Mouse (Mus musculus) yolk sac, embryonic 10.5 days (tissue): ENCODE measurements around the gene Mfsd6.
A peak's percentile ranks its signal among the peaks of the same experiment; 100 is the strongest.
"Not testable (repeated sequence)": the region's sequence is repeated elsewhere in the genome, so short reads cannot be mapped to it uniquely, and the experiment has no call there.

Experiments used
- DNase-seq: peaks from one replicate; pipeline ENCODE4 v3.0.0-alpha.2; 2017; ENCODE audit warnings: low spot score

Mfsd6 gene

GRCm38 (mm10) chr1:52708745-52709144 lies 18.5 kb downstream of the Mfsd6 start:
- no peak for DNase-seq

- no peak for DNase-seq
Measured at GRCm38 (mm10) chr1:52707030-52707429, 20.2 kb downstream of the Mfsd6 start.

- DNase-seq, result no peak
Measured at GRCm38 (mm10) chr1:52702738-52703491, 24.3 kb downstream of the Mfsd6 start.

DNA sequence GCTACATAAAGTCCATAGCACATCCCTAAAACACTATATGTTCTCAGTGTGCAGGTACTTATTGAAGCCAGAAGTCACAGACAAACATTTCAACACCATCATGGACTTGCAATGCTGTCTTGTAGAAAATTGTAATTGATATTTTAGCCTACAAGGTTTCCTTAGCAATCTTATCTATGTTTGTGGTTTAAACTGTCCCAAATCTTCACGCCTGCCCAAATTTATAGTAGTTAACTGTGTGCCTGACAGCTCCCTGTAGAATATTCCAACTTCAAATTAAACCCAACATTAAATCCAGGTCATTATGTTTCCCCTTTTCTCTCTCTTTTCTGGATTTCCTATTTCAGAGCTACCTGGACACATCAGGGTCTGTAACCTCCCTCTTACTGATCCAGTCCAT lies 25.3 kb downstream of the Mfsd6 start:
- DNase-seq, result no peak

DNA sequence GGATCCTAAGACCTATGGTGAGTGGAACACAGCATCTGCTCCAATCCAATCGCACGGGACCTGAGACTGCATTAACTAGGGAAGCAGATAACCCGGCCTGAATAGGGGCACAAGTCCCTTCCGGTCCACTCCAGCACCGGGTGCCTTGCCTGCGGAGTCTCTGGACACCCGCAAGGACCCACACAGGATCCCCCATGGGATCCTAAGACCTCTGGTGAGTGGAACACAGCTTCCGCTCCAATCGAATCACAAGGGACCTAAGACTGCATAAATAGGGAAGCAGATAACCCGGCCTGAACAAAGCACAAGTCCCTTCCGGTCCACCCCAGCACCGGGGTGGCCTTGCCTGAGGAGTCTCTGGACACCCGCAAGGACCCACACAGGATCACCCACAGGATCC lies 32.8 kb downstream of the Mfsd6 start:
- not testable (repeated sequence) for DNase-seq

DNA sequence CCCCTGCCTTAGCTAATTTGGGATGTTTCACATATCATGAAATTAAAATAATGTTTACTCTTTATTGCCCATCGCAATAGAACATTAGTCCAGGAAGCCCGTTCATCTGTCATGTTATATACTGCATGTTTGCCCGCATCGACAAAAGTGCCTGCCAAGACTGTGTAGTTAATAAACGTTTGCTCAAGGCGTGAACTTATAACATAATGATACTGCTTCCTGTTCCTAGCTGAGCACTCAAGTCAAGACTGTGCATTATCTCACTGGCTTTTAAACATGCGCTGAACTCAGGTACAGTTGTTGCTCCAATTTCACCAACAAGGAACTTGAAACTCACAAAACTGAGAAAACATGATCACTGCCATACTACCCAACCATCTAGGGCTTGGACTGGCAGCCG lies 39.6 kb downstream of the Mfsd6 start:
- no peak for DNase-seq

- DNase-seq, result no peak
Measured at GRCm38 (mm10) chr1:52683550-52683949, 43.7 kb downstream of the Mfsd6 start.

- no peak for DNase-seq
Measured at GRCm38 (mm10) chr1:52676621-52677020, 50.6 kb downstream of the Mfsd6 start.

GRCm38 (mm10) chr1:52675561-52676551 lies 51.4 kb downstream of the Mfsd6 start:
- DNase-seq, result no peak

- no peak for DNase-seq
Measured at GRCm38 (mm10) chr1:52669931-52670330, 57.3 kb downstream of the Mfsd6 start.

DNA sequence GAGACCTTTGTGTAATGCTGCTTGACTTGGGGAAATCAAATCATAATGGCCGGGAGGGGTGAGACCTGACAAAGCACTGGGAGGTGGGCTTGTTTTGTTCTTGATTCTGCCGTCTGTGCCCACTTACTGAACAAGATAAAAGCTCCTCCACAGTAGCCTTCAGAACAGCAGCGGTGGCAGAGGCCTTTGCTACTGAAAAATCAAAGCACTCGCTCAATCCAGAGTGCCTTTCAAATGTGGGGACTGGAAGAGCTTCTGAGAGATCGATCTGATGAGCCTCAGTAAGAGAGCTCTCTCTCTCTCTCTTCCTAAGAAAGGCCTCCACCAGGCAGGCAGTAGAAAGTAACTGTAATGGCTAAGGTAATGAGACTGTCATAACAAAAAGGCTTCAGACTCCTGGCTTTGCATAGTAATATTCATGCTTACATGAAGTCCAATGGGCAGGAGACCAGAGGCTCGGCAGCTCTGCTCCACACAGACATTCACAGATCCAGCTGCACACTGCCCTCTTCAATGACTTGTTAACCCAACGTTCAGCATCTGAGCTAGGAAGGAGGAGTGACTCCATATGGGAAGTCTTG lies 58.4 kb downstream of the Mfsd6 start:
- DNase-seq, result no peak

DNA sequence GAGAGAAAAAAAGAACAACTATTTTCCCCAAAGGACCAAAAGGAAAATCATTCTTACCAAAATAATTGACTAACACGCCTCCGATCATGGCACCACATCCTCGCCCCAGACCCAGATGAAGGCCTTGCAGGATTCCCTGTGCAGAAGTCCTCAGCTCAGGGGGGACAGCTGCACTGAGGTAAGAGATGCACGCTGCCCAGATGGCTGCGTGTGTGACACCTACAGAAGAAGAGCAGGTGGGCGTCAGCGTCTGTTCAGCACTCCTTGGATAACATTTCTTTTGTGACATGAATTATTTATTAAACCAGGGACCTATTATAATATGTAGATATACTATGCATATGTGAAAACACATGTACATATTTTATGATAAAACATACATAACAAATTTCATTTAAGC lies 64.0 kb downstream of the Mfsd6 start:
- DNase-seq, result no peak

DNA sequence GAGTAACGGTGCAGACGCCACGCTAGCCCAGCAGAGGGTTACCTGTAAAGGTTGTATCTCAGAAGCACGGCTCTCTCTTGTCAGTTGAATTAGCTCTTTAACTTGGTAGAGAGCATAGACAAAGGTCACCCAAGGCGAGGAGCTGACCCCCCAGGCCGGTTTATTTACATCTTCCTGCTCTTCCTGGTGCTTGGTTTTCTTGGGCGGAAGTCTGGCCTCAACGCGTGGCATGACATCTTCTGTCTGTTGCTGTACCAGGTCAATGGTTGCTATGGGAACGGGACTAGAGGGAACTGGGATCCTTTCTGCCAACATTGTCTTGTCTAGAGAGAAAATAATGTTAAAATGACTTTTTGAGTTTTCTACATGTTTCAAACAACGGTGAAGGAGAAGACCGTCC lies 66.5 kb downstream of the Mfsd6 start:
- DNase-seq, result no peak

GRCm38 (mm10) chr1:52660278-52660677 lies 67.0 kb downstream of the Mfsd6 start:
- no peak for DNase-seq

DNA sequence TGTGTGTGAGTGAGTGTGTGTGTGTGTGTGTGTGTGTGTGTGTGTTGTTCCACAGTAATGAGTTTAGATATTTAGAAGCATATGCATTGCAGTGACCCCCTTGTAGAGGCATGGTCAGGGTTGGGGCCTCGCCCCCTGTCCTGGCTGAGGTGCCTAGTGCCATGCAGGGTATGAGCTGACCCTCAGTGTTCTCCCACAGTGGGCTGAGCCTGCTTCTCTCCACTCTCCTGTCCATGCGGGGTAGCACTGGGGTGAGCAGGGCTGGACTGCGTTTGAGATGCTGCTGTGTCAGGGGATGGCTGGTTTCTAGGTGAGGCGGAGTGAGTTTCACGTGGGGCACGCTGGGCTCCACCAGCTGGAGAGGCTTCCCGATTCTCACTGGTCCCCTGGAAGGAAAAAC lies 69.1 kb downstream of the Mfsd6 start:
- no peak for DNase-seq

GRCm38 (mm10) chr1:52655153-52655552 lies 72.1 kb downstream of the Mfsd6 start:
- no peak for DNase-seq

GRCm38 (mm10) chr1:52653366-52653765 lies 73.9 kb downstream of the Mfsd6 start:
- DNase-seq, result no peak

- DNase-seq, result no peak
Measured at GRCm38 (mm10) chr1:52652601-52653253, 74.5 kb downstream of the Mfsd6 start.

DNA sequence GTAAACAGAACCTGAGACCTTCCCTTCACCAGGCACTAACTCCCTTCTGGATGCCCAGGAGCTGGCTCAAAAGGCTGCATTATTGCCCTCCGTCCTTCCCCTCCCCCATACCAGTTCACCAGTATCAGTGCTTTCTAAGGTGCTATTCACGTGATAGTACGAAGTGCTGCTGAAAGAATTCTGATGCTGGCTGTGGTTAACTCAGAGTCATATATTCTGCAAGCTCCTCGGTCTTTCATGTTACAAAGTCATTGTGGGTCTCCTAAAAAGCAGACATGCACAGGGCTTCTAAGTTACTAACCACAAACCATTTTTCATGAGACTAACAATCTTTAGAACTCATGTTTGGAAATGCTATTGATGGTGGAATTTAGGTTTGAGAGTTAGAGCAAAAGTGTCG lies 77.2 kb downstream of the Mfsd6 start:
- DNase-seq, result no peak

- peak; percentile 26 for DNase-seq
Measured at GRCm38 (mm10) chr1:52648153-52649027, 78.9 kb downstream of the Mfsd6 start.

DNA sequence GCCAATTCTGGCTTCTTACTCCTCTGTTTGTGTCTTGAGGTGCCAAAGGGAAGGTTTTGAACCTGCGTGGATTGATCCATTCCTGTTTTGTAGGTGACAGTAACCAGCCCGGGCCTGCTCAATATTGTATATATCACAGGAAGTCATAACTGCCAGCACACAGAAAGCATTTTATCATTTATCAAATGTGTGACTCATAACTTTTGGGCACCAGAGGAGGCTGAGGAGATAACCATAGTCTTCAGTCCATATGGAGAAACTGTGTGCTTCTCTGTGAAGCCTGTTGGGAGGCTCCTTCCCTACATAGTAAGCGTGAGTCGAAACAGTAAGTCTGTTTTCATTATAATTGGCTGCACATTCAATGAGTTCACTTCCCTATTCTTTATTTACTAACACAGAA lies 86.5 kb downstream of the Mfsd6 start:
- no peak for DNase-seq
